Mouse (Mus musculus): Measurements from ENCODE around the gene Rnft2. TPM values are rescaled to one million over a fixed set of nuclear protein-coding genes. Genes with fewer than 3 reads are reported as not detected.
A peak's percentile ranks its signal among the peaks of the same experiment; 100 is the strongest.

The Rnft2 gene
- total RNA-seq, 1 experiment from 2014 or later = 0.05 TPM

DNA sequence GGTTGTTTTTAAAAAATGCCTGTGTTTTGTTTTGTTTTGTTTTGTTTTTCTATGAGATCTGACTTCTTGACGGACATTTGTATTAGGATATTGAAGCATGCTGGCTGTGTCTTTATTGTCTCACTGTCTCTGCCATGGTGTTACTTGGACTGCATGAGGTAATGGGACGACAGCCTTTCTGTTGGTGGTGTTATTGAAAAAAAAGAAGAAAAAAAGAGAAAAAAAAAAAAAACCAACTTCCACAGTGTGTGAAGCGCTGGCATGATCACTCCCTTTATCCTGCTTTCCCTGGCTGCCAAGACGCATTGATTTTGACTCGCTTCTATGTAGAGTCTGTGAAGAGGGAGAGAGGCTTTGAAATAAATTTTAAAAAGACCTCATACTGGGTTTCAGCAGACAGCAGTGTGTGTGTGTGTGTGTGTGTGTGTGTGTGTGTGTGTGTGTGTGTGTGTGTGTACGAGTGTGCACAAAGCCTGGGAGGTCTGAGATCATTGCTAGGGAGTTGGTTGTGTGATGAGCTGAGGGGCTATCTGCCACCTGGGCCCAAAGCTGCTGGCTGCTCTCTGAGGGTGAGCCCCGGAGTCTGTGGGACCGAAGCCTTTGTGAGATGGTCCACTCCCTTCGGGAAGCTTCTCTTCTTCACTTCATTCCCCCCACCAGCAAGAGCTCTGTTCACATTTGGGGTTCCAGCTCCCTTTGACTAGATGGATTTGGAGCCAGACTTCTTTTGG is 57.8 kb downstream of the Rnft2 start:
- no peak for ATAC-seq (replicated peaks; ENCODE audit: low read depth, poor library complexity, severe bottlenecking)

DNA sequence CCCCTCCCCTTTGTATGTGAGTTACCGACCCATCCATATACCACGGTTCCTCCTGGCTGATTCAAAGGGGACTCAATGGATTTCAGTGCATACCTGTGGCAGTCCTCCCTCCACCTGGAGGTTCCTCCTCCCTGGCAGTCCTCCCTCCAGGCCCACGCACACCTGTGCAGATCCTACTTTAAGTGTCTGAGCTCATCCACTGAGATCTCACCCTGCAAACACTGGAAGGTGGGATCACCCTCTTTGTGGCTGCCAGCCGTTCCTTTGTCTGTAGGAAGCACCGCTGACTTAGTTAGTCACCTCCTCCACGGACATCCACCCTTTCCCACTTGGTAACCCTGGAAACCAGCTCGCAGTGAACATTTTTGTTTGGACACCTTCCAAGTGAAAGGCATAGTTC is 67.3 kb downstream of the Rnft2 start:
- ATAC-seq (replicated peaks; ENCODE audit: low read depth, poor library complexity, severe bottlenecking) = no peak

DNA sequence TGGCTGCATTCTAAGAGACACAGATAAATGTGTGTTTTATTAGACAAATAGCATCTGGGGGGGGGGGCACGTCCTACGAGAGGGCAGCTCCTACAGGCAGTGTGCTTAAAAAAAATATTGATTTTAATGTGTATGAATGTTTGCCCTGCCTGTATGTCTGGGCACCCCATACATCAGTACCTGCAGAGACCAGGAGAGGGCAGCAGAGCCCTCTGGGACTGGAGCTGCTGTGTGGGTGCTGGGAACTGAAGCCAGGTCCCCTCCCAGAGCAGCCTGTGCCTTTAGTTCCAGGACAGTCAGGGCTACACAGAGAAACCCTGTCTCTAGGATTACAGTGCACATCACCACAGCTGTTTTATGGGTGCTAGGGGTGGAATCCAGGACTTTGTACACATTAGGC is 69.8 kb downstream of the Rnft2 start:
- ATAC-seq (replicated peaks; ENCODE audit: low read depth, poor library complexity, severe bottlenecking) = no peak

DNA sequence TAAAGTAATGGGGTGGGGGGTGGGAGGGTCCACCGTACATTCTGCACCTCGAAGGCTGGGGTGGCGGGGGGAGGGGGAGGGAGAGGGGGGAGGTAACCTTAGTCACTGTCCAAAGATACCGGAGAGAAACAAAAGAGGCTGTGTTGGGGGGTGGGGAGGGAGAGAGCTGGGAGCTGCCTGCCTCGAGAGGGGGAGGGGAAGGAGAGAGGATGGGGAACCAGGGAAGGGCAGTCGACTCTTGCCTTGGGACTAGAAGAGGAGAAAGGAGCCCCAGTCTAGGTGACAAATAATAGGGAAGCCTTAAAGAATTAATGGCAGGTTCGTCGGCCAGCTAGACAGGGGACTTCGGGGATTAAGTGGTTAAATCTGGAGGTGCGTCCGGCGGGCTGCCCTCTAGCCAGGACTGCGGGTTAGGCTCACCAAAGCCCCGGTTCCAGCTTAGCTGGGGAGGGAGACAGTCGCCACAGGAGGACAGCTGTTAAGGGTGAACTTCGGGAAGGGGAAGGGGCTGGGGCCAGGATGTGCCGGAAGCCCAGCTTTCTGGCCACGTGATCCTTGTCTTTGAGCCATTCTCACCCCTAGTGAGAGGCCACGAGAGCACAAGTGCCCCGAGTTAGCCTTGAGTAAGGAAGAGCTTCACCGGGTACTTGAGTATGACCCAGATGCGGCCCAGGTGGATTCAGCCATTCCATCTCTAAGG is 70.5 kb downstream of the Rnft2 start:
- ATAC-seq (replicated peaks; ENCODE audit: low read depth, poor library complexity, severe bottlenecking) = 0 out of 2 replicates have a peak, but pooled peaks have one; percentile 12

DNA sequence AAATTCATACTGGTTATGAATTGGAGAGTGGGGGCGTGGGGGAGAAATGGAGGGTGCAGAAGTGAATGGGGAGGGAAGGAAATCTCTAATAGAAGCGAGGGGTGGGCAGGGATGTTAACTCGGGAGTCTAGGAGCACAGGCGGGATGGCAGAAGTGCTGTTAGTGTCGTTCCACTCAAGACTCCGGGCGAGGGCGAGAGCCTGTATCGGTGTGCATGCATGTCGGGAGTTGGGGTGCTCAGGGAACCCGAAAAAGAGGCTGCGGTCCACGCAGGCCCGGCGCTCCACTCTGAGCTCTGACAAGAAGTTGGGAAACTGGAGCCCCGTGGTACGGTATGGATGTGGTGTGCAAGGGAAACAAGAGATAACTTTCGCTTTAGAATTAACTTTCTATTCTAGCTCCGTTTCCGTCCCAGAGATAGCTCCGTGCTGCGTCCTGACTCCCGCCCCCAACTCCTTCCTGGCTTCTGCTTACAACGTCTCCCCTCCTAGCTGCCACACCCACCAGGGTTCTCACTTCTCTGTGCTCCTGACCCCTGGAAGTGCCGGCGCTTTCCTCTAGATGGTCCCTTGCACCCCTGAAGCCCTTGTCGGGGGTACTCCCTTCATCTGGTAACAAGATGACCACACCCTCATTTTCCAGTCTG is 72.7 kb downstream of the Rnft2 start:
- peak; percentile 30; the same call in 1 of the 2 replicates for ATAC-seq (replicated peaks; ENCODE audit: low read depth, poor library complexity, severe bottlenecking)

DNA sequence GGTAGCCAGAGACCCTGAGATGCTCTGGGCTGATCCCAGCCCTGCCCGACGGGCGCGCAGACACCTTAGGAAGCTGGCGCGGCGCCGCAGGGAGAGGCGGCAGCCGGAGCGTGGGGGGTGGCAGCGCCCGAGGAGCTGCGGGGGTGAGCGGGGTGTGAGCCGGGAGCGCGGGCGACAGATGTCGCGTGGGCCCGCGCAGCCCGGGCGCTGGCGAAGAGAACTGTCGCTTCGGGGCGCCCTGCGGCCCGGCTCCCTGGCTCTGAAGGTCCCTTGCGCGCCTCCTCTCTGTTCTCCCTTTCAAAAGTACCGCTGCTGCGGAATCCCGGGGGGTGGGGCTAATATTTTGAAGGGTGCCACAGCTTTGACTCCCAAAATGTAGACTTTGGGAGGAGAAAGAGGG is 73.3 kb downstream of the Rnft2 start:
- no peak for ATAC-seq (replicated peaks; ENCODE audit: low read depth, poor library complexity, severe bottlenecking)

DNA sequence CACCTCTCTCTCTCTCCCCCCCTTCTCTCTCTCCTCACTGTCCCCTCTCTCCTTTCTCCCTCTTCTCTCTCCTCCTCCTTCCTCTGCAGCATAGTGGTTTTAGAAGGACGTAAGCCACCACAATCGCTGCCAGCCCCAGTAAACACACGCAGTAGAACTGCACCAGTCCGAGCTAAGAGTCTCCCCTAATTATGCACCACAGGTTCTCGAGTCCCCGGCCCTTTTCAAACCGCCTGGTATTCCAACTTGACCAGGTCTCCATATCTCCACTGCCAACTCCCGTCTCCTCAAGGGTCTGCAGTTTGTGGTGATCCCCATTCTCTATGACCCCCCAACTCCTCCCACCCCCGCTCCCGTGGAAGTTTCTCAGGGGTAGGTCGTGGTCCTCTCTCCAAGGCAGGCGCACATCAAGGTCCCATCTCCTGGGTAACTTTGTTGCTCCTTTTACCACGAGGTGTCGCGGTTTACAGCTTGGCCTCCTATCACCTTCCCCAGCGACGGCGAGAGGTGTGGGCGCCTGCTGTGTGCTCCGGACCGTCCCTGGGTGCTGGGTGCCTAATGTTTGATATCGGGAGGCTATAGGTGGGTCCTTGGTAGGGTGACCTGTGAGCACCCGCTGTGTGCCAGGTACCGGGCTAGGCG is 73.9 kb downstream of the Rnft2 start:
- ATAC-seq (replicated peaks; ENCODE audit: low read depth, poor library complexity, severe bottlenecking) = 0 out of 2 replicates have a peak, but pooled peaks have one; percentile 23

DNA sequence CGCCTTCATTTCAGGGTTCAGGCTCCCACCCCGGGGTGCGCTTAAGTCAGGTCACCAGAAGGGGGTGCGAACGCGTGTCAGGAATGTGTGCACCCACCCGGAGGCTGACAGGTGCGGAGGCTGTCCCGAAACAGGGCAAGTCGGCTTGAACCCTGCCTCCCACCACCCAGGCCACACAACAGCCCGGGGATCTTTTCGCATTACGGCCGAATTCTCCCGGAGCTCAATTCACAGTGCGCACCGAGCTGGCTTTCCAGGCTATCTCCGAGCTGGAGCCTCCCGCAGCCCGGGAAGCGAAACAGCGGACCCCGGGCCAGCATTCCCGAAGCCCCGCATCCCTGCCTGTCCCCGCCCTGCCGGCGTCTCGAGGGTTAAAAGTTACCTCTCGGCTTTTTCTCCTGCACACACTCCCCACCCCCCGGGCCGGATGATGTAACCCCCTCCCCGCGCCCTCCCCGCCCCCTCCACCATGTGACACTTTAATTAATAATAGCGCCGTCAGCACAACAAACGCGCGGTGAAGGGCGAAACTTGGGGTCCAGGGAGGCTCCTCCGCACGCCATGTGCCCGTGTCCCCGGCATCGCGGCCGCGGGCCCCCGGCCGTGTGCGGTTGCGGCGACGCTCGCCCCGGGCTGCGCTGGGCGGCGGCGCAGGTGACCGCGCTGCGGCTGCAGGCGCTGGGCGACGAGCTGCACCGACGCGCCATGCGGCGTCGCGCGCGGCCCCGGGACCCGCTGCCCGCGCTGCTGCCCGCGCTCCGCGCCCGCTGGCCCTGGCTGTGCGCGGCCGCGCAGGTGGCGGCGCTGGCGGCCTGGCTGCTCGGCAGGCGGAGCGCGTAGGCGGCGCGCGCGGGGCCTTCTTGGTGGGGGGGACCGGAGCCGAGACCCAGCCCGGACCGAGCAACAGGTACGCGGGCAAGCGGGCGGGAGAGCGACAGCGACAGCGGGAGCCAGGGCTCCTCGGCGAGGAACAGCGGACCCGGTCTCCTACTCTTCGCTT is 75.4 kb downstream of the Rnft2 start:
- ATAC-seq (replicated peaks; ENCODE audit: low read depth, poor library complexity, severe bottlenecking) = no peak

DNA sequence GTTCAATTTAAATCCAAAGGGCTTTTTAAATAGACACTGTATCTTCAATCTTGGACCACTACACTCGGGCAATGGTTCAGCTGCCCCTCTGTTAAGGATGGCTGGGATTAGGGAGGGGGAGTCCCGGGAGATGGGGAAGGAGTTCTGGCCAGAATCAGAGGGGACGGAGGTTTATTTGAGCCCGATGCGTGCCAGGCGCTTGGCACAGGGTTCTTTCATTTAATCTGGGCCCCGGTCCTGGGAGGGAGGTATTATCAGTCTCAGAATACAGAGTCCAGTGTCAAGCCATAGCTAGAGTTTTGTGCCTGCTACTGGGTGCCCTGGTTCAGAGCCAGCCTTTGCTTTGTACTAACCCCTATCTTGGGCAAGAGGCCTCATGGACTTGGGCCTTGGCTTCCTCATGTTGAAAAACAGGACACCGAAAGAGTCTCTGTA is 77.3 kb downstream of the Rnft2 start:
- no peak for ATAC-seq (replicated peaks; ENCODE audit: low read depth, poor library complexity, severe bottlenecking)

DNA sequence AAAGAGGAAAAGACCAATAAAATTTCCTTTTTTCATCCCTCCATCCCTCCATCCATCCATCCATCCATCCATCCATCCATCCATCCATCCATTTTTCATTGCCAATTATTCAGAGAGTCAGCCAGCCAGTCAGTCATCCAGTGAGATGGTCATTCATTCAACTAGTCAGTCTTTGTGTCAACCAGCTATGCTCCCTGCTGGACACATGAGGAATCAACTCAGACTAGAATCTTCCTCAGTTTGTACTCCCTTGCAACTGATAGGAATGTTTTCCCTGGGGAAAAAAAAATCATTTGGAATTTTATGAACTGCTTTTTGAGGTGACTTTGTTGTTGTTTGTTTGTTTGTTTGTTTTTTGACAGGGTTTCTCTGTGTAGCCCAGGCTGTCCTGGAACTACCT is 79.5 kb downstream of the Rnft2 start:
- ATAC-seq (replicated peaks; ENCODE audit: low read depth, poor library complexity, severe bottlenecking) = no peak

DNA sequence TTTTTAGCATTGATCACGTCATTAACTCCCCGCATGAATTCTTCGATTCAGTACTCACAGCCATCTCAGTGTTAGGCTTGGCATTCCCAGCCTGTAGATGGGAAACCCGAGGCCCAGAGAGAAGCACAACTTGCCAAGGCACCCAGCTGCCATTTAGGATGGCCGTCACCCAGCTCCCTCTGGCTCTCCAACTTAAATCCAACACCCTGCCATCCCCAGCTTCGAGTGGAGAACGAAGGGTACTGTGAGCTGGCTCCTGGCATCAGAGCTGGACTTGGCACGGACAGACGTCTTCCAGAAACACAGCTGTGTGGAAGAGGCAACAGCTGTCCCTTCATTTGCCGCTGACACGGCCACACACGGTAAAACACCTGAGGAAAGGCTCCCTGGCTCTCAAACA is 80.3 kb downstream of the Rnft2 start, which contains the start of gene Hrk:
TSS of gene Hrk (plus strand) at position 68 of the 400 bp plus-strand sequence.
- no peak for ATAC-seq (replicated peaks; ENCODE audit: low read depth, poor library complexity, severe bottlenecking)

DNA sequence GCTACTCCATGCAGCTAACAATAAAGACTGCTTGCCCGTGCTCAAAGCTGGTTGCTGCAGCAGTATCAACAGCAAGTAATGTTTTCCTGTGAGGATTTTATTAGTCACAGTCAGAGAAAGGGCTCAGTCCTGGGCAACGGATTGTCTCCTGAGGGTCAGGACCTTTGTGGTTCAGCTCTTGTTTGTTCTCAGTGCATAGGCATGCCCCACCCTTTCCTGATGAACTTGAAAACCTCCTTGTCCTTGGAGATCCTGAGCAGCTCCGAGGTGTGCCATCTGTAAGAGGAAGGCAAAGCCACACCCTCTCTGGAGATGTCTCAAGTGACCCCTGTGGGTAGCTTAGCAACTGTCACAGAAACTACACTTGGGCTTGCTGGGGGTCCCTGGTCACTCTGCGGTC is 84.2 kb downstream of the Rnft2 start:
- ATAC-seq (replicated peaks; ENCODE audit: low read depth, poor library complexity, severe bottlenecking) = no peak

DNA sequence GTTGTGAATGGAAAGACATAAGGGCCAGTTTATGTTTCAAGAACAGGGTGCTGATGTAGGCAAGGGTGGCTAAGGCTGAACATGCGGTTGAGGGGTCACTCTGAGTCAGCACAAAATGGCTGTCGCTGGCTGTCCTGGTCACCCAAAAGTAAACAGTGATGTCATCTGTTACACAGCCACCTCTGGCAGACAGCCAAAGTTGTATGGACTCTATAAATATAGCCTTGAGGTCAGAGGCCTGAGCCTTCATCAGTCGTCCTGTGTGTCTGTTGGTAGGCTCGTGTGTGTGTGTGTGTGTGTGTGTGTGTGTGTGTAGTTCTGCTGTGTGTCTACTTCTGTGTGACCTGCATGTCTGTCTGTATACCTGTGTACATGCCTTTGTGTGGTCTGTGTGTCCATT is 87.9 kb downstream of the Rnft2 start:
- no peak for ATAC-seq (replicated peaks; ENCODE audit: low read depth, poor library complexity, severe bottlenecking)

DNA sequence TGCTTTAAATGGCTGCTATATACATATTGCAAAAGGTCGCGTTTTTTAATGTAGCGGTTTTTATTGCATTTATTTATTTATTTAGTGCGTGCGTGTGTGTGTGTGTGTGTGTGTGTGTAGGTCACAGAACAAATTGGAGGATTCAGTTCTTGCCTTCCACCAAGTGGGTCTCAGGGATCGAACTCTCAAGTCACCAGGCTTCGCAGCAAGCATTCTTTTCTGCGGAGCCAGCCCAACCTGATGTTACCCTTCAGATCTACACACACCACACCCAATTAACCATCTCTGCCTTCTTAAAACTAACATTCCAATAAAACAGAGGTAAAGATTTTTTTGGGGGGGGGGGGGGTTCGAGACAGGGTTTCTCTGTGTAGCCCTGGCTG is 89.4 kb downstream of the Rnft2 start:
- no peak for ATAC-seq (replicated peaks; ENCODE audit: low read depth, poor library complexity, severe bottlenecking)

DNA sequence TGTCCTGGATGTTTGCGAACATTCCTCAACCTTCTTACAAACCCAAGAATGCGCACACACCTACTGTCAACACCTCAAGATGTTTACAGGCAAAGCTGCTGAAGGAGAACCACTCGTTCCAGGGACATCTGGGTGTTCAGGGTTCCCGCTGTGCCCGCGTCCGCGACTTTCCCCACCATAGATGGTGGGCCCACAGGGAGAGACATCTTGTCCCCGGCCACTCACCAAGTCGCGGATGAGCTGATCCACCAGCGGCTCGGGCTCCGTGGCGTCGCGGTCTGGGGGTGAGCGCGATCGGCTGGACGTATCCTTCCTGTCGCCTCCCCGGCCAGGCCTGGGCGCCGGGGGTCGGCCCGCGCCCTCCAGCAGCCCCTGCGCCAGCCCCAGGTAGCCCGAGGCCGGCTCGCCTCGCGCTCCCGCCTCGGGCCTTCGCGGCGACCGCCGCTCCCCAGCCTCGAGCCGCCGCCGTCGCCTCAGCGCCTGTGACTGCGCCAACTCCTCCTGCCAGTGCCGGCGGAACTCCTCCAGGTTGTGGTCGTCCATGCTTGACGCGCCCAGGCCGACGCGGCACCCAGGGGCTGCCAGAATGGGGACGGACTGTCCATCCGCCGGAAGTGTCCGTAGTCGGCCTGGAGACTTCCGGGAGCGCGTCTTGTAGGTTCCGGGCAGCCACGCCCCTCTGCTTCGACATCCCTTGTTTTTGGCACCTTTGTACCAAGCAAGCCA is 89.9 kb downstream of the Rnft2 start, which contains the start of gene Fbxw8:
TSS of gene Fbxw8 (minus strand) at position 626 of the 726 bp plus-strand sequence.
- peak; percentile 98 for ATAC-seq (replicated peaks; ENCODE audit: low read depth, poor library complexity, severe bottlenecking)

DNA sequence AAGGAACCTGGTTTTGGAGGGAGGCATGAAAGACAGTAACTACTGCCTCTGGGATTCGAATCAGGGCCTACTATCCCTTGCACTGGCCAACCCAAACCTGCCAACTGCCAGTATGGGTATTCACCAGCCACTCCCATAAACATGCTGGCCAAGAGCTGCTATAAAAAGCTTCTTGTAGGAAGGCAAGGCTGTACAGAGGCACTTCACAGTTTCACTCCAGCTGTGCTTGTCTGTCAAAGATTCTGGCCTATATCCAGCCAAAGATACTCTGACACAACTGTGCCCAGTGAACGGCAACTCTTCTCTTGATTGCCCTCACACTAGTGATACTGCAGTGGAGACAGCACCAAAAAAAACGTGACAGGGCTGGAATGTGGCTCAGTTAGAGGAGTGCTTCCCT is 95.2 kb downstream of the Rnft2 start:
- ATAC-seq (replicated peaks; ENCODE audit: low read depth, poor library complexity, severe bottlenecking) = no peak

DNA sequence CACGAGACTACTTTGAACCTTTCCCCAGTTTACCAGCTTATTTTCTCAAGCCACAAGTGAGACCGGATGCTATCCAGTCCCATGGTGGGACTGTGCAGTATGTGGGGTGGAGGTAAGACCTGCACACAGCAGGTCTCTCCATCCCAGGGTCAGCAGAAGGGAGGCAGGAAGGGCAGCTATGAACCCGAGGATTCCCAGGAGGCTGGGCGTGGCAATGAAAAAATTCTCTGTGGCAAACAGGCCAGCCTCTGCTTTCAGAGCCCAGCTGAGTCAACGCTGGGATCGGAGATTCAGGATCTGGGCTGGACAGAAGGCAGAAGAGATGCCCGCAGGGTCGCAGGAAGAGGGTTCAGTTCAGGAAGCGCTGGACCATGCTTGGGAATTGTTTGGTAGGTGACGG is 97.7 kb downstream of the Rnft2 start:
- ATAC-seq (replicated peaks; ENCODE audit: low read depth, poor library complexity, severe bottlenecking) = no peak

DNA sequence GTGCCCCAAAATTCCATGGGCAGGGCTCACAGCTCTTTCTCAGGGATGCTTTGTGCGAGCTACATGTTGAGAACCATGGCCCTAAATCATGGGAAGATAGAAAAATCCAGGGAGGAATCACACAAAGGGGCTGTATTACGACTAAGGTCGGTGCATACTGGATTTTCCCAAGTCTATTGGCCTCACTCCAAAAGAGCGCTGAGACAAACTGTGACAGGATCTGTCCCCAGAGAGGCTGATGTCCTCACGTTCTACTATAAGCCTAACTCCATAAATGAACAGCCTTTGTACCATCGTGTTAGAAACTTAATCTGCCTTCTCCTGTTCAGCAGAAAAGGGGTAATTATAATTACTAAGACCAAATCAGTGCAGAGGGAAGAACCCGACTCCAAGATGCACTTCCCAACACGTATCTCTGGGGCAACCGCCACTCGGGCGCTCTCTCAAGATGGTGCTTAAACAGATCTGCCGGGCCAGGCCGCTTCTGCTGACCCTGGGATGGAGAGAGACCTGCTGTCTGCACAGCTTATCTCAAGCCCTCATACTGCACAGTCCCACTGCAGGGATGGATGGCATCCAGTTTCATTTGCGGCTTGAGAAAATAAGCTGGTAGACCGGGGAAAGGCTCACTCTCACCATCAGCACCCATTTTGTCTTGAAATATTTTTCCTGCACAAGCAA is 98.8 kb downstream of the Rnft2 start:
- no peak for ATAC-seq (replicated peaks; ENCODE audit: low read depth, poor library complexity, severe bottlenecking)
